Mouse (Mus musculus) kidney, adult 2 months (tissue): ENCODE data around the gene Corin.

Experiments
- CTCF ChIP-seq: fragments of 200-500 bp; conservative IDR thresholded peaks from 2 replicates; pipeline ENCODE4 v1.5.1; 2011; ENCODE audit warnings: low read depth, mild to moderate bottlenecking, control low read depth, low read length, moderate library complexity, mixed read lengths; ENCODE audit not compliant: insufficient read depth, insufficient read length
- POLR2A ChIP-seq: fragments of 200-500 bp; IDR thresholded peaks from one replicate; pipeline ENCODE4 v1.6.1; 2011; ENCODE audit warnings: low read depth, low read length, control low read depth

DNA sequence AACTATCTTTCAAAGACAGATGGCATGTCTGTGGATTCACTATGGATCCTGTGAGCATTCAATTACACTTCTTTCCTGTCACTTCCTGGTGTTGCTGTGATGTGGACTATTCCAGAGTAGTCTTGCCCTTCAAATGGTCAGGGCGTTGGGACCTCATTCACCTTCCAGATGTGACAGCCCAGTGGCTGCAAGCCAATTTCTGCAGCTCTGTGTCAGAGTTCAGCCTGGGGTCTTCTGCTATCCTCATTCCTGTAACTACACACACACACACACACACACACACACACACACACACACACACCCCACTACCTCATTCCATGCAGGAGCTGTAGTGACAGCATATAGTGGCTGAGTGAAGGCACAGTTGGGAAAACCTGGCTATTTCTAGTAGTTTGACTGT is 122.1 kb downstream of the Corin start:
- TF ChIP-seq CTCF = no peak
- TF ChIP-seq POLR2A = no peak
